Mouse (Mus musculus) embryonic fibroblast, embryonic 13.5 days (primary cell): ENCODE measurements around the gene Duoxa1. TPM values are rescaled to one million over a fixed set of nuclear protein-coding genes. Genes with fewer than 3 reads are reported as not detected.

Source experiments
- H3K27ac ChIP-seq: 2 replicates; pipeline ENCODE4 v1.5.1; 2012; ENCODE audit warnings: low read length, control low read depth, inconsistent platforms; ENCODE audit not compliant: insufficient read depth
- H3K4me1 ChIP-seq: 2 replicates; pipeline ENCODE4 v1.6.1; 2011; ENCODE audit warnings: low read length; ENCODE audit not compliant: control insufficient read depth, insufficient read depth
- H3K4me3 ChIP-seq: 2 replicates; pipeline ENCODE4 v1.5.1; 2011; ENCODE audit warnings: mild to moderate bottlenecking, control low read depth, low read length; ENCODE audit not compliant: insufficient read depth
- CTCF ChIP-seq: IDR thresholded peaks from 2 replicates; pipeline ENCODE4 v1.5.1; 2011; ENCODE audit warnings: mild to moderate bottlenecking, control low read depth, low read length, moderate library complexity, borderline replicate concordance; ENCODE audit not compliant: insufficient read depth
- POLR2A ChIP-seq: IDR thresholded peaks from 2 replicates; pipeline ENCODE4 v1.6.1; 2011; ENCODE audit warnings: low read depth, mild to moderate bottlenecking, control low read depth, low read length, moderate library complexity
- polyA plus RNA-seq: library from polyadenylated mRNA; stranded (reverse); fragments of >200 nt; gene quantifications from 2 replicates; pipeline ENCODE4 v1.2.4, GENCODE M21; 2011; ENCODE audit warnings: low read depth; ENCODE audit not compliant: missing spikeins, insufficient read length

The Duoxa1 gene
- polyA plus RNA-seq, result 0.48 and 0.58 TPM in 2 replicates

DNA sequence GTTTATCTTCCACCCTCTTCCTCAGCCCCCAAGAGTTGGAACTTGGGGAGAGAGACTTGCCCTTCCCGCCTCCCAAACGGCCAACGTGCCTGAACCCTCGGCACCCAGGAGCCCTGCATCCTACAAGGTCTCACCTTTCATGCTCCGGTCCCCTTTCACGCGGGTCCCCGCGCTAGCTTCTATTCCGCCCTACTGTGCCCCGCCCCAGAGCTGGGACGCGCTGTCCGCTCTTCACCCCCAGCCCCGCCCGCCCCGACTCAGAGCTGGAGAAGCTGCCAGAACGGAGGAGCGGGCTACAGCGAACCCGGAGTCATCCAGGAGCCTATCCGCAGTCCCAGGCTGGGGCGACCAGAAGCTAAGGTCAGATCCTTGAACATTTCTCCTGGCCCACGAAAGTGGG, at the start of gene Duoxa1:
Duoxa1 (minus strand) TSS at position 195 of the 400 bp plus-strand sequence.
- no peak for TF ChIP-seq CTCF
- TF ChIP-seq POLR2A, result no peak
- Histone ChIP-seq H3K27ac (no peak within 1 kb of the TSS), H3K4me3 (no peak within 1 kb of the TSS), H3K4me1 (no peaks in the 10 kb centered on the region)

DNA sequence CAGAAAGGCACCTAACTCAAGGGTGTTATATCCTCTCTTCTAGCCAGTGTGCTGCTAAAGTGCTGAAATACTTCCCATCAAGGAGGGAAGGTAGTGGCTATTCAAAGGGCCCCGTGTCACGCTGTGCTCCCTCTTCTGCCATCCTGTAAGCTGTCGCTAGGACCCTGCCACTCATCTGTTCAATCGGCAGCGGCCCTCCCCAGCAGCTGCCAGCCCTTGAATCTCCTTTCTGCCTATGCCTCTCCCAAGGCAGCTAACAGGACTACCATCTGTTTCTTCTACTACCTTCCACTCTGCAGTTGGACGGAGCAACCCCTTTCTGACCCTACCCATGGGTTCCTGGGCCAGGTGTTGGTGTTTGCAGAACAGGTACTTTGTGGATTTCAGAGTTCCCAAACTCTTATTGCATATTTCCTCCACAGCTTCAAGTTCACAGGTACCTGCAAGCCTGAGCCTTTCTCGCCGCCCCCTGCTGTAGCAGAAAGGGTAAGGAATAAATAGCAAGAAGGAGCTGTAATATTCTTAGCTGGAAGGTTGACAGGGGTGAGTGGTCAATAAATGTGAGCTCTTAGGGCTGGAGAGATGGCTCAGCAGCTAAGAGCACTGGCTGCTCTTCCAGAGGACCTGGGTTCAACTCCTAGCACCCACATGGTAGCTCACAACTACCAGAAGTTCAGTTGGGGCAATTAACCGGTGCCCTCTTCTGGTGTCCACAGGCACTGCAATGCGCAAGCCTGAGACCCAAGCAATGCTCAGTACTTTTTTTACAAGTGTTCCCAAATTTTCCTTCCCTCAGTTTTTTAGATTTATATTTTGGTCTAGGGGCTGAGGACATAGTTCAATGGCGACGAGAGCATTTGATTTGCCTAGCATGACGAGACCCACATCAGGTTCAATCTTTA, 49.3 kb upstream of the Duoxa1 start:
- Histone ChIP-seq H3K27ac (no peak overlapping the region), H3K4me3 (no peak overlapping the region), H3K4me1 (peaks cover 4% of the 10 kb centered on the region; the same call in 1 of the 2 replicates)
- no peak for TF ChIP-seq POLR2A

DNA sequence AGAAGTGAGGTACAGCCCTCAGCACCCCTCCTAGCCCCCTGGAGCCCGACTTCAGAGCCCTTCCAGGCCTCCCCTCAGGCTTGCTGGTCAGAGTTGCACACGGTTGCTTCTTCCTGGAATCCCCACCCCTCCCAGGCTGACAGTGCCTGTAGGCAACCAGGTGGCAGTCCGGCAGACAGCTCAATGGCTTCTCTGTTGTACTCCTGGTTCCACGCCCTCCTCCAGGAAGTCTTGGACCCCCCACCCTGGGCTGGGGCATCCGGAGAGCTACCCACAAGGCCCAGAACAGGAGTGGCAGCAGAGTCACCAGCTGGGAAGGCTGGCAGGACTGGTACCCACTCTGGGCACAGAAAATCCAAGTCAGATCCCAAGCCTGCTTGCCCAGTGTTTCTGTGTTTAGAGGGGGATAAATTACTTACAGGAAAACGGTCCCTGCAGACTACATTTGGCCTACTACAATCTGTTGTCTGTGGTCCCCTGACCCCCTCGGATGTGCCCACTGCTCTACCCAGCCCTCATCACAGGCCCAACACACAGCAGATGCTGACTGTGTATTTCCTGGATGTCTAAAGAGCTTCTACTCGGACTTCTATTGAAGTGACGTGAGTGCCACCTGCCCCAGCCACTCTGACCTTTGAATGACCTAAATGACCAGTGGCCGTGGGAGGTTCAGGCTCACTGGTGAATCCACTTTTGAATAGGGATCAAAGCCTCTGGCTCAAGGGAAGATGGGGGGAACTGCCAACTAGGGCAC, 48.5 kb upstream of the Duoxa1 start:
- no peak overlapping the region for H3K4me3 ChIP-seq
- no peak overlapping the region for H3K27ac ChIP-seq
- TF ChIP-seq POLR2A, result no peak
- TF ChIP-seq CTCF, result no peak
- no peaks in the 10 kb centered on the region for H3K4me1 ChIP-seq

DNA sequence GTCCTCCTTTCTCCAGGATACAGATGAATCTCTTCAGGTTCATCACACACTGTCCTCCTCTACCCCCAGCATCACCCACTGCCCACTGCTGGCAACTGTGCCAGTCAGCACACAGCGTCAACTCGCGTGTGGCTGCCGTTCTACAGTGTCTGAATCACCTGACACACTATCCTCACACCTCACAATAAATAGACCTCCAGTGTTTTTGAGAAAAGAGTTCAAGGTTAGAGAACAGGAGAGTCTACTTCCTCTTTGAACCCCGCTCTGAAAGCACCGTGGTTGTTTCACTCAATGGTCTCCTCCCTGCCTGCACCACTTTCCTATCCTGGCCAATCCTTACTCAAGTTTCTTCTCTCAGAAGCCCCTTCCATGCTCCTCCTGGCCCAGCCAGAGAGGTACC, 47.7 kb upstream of the Duoxa1 start:
- TF ChIP-seq POLR2A (no peak), CTCF (no peak)

DNA sequence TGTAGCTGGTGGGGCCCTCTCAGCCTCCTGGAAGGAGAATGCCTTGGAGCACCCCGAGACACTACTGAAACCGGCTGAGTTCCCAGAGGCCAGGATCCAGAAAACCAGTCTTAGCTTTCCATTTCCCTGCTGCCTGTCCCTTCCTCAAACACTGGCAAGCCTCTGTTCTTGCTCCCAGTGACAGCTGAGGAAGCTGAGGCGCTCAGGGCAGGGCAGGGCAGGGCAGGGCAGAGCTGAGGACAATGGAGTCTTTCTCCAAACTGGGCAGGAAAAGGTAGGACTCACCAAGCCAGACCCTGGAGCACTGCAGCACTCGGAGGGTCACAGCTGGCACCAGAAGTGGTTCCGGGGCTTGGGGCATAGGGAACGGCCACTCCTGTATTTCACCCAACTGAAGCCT, 46.8 kb upstream of the Duoxa1 start:
- no peak overlapping the region for H3K27ac ChIP-seq
- H3K4me1 ChIP-seq, result no peaks in the 10 kb centered on the region
- no peak for TF ChIP-seq POLR2A
- no peak for TF ChIP-seq CTCF
- no peak overlapping the region for H3K4me3 ChIP-seq

More for the DNA sequence above, 47.7 kb upstream of the Duoxa1 start:
- H3K27ac ChIP-seq, result no peak overlapping the region
- H3K4me3 ChIP-seq, result no peak overlapping the region
- H3K4me1 ChIP-seq, result no peaks in the 10 kb centered on the region

DNA sequence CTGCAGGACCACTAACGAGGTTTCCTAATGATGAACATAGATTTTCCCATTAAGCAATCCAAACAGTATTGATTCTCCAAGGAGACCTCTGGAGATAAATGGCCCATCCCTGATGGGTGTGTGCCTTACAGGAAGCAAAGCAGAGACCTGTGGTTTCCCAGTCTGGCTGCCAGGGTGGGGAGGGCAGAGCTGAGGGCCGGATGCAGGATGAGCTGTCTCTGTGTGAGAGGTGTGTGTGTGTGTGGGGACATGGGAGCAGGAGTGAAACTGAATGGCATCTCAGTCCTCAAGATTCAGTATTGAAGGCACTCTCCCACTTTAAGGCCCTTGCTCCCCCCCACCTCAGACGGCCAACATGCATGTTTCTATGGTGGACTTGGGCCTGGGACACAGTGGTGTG, 42.7 kb upstream of the Duoxa1 start:
- no peak for TF ChIP-seq POLR2A
- TF ChIP-seq CTCF, result no peak
- H3K4me1 ChIP-seq, result no peaks in the 10 kb centered on the region

DNA sequence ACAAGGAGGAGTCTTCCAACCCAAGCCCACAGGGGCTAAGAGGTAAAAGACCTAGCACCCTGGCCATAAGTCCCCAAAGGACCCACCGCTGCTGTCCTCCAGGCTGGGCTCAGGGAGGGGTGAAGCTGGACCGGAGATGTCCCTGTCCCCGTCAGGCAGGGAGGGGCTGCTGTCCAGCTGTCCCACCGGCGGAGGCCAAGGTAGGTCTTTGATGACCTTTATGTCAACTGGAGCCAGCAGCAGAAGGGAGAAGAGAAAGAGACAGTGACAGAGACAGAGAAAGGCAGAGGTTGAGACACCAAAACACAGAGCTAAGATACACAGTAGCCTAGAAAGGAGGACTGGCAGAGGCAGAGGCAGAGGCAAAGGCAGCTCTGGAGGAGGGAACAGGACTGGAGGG, 41.9 kb upstream of the Duoxa1 start:
- H3K4me3 ChIP-seq, result no peak overlapping the region
- no peaks in the 10 kb centered on the region for H3K4me1 ChIP-seq
- TF ChIP-seq POLR2A (no peak), CTCF (no peak)
- H3K27ac ChIP-seq, result no peak overlapping the region

More for the DNA sequence above, 42.7 kb upstream of the Duoxa1 start:
- Histone ChIP-seq H3K4me3 (no peak overlapping the region), H3K27ac (no peak overlapping the region)

DNA sequence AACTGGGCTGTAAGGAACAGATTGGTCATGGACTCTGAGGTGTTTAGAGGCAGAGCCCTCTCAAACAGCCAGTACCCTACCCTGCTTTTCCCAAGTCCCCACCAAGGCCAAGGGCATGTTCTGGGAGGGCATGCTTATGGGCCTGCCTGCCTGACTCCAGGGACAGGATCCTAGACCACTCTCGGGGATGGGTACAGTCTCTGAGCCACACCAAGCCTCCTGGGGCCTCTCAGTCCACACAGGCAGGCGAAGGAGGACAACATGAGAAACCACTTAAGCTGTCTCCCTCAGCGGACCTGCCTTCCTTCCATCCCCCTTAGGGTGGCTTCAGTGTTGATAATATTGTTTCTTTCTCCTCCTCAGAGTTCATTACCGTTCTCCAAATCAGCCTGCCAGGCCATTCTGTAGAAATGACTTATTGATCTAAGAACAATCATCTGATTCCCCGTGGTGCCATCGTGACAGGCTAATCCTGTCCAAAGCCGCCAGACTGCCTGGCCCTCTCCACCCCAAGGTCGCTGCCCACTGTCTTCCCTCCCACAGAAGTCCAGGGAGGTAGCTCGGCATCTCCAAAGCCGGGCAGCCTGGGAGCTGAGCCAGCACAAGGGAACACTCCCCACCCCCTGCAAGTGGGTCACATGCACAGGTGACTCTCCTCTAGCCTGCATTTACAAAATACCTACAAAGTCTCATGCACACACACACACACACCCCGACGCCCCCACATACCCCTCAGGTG, 40.8 kb upstream of the Duoxa1 start:
- no peak for TF ChIP-seq POLR2A
- no peak for TF ChIP-seq CTCF
- Histone ChIP-seq H3K27ac (no peak overlapping the region), H3K4me3 (no peak overlapping the region), H3K4me1 (no peaks in the 10 kb centered on the region)

DNA sequence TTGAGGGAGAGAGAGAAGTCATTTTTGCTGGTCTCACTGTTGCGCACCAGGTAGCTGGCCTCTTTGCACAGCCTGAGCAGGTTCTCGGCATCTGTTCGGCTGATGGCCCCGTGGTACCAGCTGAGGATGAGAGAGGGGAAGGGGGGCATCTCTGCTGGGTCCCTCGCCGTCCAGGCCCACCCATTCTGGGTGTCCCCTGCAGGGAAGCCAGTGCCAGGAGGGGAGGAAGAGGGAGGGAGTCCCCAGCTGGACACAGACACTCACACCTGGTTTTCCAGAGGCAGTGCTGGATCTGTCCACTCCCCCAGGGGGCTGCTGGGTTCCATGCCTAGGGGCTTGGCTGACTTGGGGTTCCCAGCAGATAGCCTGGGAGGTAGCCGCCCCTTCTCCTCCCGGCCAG, 40.2 kb upstream of the Duoxa1 start:
- Histone ChIP-seq H3K27ac (no peak overlapping the region), H3K4me3 (no peak overlapping the region), H3K4me1 (peaks cover 3% of the 10 kb centered on the region; the same call in 1 of the 2 replicates)
- TF ChIP-seq POLR2A (no peak), CTCF (no peak)
